Mouse (Mus musculus) regulatory T cell (primary cell): ENCODE data around the gene Fndc4.

Source experiments
- in situ Hi-C: fragments of 300-600 bp; cut with MboI, MseI; formaldehyde crosslinking; loops from one replicate; pipeline ENCODE4 v1.15.1; 2025; ENCODE audit warnings: high pct_unique_total_duplicates

Gene Fndc4

DNA sequence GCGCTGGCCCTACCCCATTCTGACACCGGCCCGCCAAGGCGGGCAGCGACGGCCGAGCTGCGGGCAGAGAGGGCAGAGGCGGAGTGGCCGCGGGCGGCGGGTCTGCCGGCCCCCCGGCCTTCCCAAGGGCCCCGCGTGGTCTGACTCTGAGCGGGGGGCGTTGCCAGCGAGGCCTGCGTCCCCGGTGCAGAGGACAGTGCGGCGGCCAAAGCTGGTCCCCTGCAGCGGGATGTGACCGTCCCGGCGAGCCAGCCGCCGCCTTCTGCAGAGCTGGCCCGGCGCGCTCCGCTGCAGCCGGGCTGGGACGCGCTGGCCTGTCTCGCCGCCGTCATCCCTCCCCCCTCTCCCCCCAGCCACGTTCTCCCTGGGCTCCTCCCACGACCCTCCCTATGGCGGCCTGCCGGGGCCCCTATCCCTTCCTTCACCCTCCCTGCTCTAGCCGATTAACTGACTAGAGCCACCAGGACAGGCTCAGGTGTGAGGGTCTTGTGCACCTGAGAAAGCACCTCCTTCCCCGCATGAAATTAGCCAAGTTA is at the start of gene Fndc4:
Gene Fndc4 (minus strand): TSS at position 475 of the 536 bp plus-strand sequence.
- in situ Hi-C loops = no loop called here

GRCm38 (mm10) chr5:31328255-31328654 is 32.4 kb upstream of the Fndc4 start:
- in situ Hi-C loops = no loop called here

DNA sequence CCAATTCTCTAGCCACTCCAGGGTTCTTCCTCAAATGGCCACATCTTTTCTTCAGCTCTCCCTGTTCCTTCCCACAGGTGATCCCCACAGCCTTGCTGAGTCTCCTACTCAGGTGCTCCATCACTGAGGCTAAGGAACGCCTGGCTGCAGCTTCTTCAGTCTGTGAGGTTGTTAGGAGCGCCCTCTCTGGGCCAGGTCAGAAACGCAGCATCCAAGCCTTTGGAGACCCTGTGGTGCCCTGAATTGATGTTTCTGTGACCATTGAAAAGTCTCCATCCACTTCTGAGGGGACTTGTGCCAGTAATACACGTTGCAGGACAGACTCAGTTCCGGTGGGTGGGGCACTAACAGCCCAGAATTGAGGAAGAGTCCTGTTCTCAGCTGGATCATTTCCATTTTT is 31.0 kb upstream of the Fndc4 start:
- in situ Hi-C loops = no loop called here

DNA sequence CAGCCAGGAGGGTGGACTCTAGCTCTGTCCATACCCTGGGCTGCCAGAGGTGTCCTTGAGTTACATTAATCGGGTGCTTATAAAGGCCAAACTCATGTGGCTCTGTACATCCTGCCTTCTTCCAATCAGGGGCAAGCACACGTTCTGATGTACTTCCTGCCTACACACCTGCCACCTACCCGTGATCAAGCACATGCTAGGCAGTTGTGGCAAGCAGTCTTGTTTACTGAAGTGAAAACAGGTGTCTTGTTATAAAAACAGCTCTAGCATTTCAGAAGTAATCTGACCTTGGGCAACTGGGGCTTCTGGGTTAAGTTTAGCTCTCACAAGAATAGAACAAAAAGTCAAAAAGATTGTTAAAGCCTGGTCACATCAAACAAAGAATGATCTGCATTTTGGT is 28.2 kb upstream of the Fndc4 start:
- in situ Hi-C loops = no loop called here

DNA sequence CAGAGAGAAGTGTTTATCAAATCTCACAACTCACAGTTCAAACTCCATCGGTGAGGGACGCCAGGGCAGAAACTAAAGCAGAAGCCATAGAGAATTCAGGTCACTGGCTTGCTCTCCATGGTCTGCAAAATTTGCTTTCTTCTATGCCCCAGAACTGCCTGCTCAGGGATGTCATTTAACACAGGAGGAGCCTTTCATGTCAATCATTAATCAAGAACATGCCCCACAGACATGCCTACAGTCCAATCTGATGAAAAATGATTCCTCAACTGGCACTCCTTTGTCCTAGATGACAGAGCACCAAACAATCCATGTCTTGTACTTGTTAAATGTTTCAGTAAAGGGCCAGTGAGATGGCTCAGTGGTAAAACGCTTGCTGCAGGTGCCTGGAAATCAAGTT is 26.9 kb upstream of the Fndc4 start:
- in situ Hi-C loops = no loop called here

DNA sequence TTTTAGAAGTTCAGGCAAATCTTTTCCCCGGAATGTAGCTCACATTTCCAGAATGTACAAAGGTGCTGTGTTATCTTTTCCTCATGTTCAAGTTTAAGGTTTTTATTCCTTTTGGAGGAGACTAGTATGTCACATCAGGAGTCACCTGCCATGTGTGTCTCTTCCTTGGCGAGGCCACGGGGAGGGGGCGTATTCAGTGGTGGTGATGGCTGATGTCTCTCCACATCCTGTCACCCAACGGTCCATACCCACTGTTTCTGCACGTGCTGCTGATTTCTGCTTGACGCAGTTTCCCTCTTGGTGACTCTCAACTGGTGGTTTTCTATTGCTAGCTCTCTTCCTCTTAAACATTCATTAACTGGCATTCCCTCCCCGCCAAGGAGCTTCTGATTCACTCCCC is 16.9 kb upstream of the Fndc4 start:
- in situ Hi-C loops = no loop called here

- in situ Hi-C loops = no loop called here
Observed at GRCm38 (mm10) chr5:31303093-31303492, 7.2 kb upstream of the Fndc4 start.

- in situ Hi-C loops = no loop called here
Observed at GRCm38 (mm10) chr5:31301866-31302265, 6.0 kb upstream of the Fndc4 start.

DNA sequence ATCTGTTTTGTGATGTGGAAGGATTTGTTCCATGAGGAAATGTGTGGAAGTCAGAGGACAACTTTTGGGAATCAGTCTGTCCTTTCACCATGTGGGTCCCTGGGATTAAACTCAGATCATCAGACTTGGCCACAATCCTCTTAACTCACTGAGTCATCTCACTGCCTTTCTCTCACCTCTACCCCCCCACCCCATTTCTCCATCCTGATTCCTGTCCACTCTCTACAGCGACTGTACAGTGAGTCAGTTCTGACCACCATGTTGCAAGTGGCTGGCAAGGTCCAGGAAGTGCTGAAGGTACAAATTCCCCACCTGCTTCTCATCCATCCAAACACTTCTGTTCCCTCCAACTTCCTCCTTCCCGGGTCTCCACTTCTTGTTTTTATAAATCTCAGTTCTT is 2.6 kb upstream of the Fndc4 start:
- in situ Hi-C loops = no loop called here

- in situ Hi-C loops = no loop called here
Observed at GRCm38 (mm10) chr5:31297981-31298380, 2.1 kb upstream of the Fndc4 start.

- in situ Hi-C loops = no loop called here
Observed at GRCm38 (mm10) chr5:31297047-31297757, 1.3 kb upstream of the Fndc4 start, which contains the start of gene Gckr. TSS of gene Gckr (plus strand) at chr5:31297443.

GRCm38 (mm10) chr5:31294964-31295605 is 795 bp downstream of the Fndc4 start:
- in situ Hi-C loops = loop anchor here (5.0 kb wide), 1 partner anchor 93 kb away; the partner anchor contains the start of gene Zfp513

DNA sequence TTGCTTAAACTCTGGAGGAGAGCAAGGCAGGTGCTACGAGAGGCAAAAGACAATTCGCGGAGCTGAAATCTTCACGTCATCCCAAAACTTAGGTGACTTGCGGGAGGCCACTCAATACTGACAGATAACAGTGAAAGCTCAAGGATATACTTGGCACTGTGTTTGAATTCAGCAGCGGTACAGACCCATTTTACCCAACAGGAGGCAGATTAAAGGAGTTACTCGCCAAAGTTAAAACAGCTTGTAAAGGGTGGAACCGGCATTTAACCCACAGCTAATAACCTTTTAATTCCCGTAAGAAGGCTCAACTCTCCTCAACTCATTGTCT is 4.6 kb downstream of the Fndc4 start:
- in situ Hi-C loops = loop anchor here (5.0 kb wide), 1 partner anchor 89 kb away; the partner anchor contains the start of gene Zfp513

DNA sequence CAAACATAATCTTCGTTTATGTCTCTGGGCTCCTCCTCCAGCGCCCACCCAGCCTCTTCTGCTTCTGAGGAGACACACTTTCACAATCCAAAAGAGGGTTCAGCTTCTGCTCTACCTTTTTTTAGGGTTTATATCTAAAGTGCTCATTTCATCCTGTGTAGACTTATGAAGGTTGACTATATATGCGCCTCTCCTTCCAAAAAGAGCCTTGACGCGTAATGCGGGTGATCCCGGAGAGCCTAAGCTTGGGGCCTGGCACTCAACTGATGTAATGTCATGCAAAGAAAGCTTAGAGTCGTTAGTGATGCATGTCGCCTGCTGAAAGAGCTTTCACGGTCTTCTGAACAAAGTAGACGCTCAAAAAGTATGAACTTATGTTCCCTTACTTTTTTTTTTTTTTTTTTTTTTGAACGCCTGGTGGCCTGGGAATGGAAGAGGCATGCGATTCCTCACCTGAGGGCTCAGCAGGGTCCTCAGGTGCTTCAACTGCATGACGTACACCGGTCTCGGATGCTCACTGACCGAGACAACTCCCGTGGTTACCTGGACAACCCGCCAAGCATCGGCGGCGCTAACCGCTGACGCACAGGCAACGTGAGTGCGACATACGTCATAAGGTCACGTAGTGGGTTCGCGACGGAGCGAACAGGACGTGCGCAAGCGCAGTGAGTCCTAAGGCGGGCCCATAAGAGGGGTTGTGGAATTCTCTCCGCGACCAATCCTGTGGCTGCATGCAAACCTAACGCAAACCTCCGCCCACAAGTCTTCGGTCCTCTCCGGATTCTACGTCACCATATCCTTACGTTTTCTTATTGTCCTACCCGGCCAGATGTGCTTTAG is 5.1 kb downstream of the Fndc4 start, which contains the start of gene Ift172:
Gene Ift172 (minus strand): TSS at position 596 of the 840 bp plus-strand sequence.
- in situ Hi-C loops = loop anchor here (5.0 kb wide), 1 partner anchor 88 kb away; the partner anchor contains the start of gene Zfp513

DNA sequence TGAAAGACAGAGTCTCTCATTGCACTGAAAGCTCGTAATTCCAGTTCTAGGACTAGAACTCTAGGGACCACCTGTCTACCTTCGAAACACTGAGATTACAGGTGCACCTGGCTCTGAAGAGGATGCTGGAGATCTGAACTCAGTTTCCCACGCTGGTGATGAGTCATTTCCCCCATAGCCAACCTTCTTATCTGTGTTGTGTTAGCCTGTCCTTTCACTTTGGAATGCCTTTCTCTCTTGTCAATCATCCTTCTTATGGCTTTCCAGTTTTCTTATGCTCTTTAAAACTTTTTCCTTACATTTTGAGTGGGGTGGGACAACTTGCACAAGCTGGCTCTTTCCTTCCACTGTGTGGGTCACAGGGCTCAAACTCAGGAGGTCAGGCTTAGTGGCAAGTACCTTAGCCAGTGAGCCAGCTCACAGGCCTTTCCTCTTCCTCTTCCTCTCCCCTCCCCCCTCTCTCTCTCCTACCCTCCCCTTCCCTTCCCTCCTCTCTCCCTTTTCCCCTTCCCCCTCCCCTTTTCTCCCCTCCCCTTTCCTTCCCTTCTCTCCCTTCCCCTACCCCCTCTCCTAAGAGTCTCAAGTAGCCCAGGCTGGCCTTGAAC is 6.2 kb downstream of the Fndc4 start:
- in situ Hi-C loops = loop anchor here (5.0 kb wide), 1 partner anchor 87 kb away; the partner anchor contains the start of gene Zfp513

- in situ Hi-C loops = no loop called here
Observed at GRCm38 (mm10) chr5:31288655-31289054, 7.2 kb downstream of the Fndc4 start.

DNA sequence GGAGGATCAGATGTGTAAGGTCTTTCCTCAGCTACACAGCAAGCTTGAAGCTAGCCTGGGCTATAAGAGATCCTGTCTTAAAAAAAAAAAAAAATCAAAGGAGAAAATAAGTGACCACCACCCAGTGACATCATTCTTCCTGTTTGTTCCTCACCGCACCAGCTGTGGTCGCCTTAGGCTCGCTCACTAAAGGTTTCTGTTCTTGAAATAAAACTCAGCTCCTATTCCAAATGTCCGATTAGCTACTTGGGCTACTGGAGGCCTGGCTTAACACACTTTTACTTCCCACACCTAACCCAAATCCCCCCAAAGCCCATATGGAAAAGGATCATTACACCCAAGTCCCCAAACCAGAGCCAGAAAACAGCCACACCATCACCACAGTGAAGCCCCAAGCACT is 7.7 kb downstream of the Fndc4 start:
- in situ Hi-C loops = no loop called here

DNA sequence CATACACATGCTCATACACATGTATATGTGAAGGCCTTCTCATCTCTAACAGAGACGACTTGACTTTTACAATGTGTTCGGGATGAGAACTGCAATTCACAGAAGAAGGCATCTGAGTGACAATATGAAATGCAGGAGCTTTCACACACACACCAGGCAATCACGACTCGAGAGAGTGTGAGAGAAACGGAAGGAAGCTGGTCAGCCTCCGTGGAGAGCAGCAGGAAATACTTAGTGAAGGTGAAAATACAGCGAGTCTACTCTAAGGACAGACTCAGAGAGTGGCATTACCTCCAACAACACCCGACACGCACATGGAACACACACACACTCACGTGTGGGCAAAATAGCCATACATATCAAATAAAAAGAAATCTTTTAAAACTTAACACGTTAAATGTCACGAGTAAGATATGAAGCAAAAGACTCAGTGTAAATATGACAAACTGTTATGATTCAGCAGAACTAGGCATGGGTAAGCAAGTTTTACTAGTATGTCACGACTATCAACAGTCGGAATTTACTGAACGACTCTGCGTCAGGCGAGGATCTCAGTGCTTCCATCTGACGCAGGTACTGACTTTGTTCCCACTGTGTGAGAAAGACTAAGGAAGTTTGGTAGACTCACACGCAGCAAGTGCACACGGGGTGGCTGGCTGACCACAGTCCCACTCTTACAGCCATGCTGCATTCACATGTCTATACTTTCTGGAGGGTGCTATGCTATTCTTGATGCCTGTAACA is 16.5 kb downstream of the Fndc4 start:
- in situ Hi-C loops = no loop called here

DNA sequence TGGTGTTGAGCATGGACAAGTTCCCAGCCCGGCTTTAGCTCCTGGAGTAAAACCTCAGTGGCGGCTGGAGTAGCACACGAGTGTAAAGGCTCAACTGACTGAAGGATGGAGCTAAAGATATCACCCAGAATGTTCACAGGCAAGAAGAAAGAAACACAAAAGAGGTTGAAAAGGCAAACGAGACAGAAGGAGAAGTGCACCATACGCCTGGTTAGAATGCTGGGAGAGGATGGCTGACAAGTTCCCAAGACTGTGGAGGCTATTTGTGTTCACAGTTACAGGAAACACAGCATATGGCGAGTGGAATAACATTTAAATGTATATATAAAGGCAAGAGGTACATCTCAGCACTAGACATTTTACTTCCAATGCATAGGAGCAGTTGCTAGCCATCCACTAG is 22.9 kb downstream of the Fndc4 start:
- in situ Hi-C loops = no loop called here

GRCm38 (mm10) chr5:31267686-31268085 is 28.2 kb downstream of the Fndc4 start:
- in situ Hi-C loops = no loop called here

- in situ Hi-C loops = no loop called here
Observed at GRCm38 (mm10) chr5:31266101-31266500, 29.8 kb downstream of the Fndc4 start.
